Mouse (Mus musculus) spleen, postnatal 14 days (tissue): ENCODE results near the gene C1ql1.

Source experiments
- DNase-seq, 2 experiments: peaks; one replicate each; pipeline ENCODE4 v3.0.0; 2021 to 2022; ENCODE audit warnings: low spot score in 2 of 2

The C1ql1 gene

DNA sequence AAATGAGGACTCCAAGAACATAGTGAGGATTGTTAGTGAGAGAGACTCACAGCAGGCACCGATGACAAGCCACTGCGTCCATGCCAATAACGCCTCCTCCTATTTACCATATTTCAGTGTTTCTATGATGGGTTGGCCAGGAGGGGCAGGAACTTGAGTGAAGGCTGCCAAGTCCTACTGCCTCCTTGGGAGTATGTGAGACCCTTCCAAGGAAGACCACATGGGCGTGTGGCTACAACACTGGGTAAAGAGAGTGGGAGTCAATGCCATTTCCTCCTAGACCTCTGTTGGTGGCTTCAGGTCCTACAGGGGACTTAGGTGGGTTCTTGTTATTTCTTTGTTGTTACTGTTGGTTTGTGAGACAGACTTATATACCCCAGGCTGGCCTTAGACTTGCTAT is 45.3 kb downstream of the C1ql1 start:
- no peak for DNase-seq

DNA sequence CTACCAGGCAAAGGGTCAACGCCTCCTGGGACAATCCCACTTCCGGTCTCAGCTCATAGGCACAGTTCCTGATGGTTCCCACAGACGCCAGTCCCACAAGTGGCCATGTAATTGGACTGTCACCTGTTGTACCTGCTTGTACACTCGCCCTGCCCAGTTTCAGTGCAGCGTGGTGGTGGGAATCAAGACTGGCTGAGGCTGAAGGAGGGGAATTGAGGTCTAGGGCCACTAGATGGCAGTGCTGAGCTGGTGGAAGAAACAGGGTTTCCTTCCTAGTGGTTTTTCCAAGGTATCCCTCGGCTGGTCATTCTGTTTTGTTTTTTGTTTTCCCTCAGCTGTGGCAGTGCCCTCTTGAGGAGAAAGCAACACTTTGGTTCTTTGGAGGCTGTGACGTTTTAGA is 45.7 kb downstream of the C1ql1 start, which contains the start of gene Gfap:
Gene Gfap, minus strand, starts transcription at position 150 of the 400 bp plus-strand sequence.
- peak; percentile 33 to 65 for DNase-seq

DNA sequence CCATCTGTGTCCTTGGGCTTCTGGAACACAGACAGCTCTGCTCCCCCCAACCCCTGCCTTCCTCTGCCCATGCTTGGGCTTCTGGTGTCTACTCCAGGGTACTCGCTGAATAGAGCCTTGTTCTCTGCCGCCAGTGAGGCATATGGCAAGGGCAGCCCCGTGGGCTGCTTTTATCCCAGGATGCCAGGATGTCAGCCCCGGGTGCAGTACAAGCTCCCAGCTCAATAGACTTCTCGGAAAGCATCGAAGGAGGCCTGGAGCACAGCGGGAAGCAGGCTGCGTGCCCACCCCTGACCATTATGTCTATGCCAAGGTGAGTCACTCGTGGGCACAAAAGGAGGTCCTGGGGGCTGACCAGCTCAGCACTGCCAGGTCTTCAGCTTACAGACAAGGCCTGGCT is 48.1 kb downstream of the C1ql1 start:
- DNase-seq, result no peak

DNA sequence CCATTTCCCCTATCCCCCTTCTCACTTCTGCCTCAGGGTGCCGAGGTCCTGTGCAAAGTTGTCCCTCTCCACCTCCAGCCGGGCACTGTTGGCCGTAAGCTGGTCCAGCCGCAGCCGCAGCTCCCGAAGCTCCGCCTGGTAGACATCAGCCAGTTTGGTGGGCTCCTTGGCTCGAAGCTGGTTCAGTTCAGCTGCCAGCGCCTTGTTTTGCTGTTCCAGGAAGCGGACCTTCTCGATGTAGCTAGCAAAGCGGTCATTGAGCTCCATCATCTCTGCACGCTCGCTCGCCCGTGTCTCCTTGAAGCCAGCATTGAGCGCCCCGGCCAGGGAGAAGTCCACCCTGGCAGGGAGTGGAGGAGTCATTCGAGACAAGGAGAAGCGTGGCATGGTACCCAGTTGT is 49.8 kb downstream of the C1ql1 start:
- no peak for DNase-seq

DNA sequence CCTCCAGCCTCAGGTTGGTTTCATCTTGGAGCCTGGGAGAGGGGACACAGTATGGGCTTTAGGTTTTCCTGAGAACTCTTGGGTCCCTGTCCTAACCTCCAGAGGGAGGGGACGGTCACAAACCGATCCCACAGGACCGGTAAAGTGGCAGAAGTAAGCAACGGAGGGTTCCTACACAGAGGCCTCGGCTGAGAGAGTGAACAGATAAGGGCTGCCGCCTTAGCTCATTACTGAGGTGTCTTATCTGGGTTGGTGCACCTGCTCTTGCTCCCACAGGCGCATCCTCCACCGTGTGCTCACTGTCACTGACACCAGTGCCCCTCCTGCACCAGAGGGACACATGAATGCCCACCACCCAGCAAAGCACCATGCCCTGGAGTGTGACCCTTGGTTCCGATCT is 50.7 kb downstream of the C1ql1 start:
- peak; percentile 44 to 52 for DNase-seq

DNA sequence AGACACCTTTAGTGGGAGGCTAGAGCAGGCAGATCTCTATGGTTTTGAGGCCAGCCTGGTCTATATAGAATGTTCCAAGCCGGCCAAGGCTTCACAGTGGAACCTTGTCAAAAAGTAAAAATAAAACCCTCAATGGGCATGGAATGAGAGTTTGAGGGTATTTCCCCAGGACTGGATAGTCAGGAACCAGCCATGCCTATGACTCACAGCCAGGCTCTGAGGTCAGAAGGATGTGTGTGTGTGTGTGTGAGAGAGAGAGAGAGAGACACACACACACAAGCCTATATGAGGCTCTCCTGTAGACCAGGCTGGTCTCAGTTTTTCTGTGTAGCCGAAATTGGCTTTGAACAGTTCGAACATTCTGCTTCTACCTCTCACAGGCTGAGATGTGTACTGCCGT is 51.8 kb downstream of the C1ql1 start:
- DNase-seq, result no peak

DNA sequence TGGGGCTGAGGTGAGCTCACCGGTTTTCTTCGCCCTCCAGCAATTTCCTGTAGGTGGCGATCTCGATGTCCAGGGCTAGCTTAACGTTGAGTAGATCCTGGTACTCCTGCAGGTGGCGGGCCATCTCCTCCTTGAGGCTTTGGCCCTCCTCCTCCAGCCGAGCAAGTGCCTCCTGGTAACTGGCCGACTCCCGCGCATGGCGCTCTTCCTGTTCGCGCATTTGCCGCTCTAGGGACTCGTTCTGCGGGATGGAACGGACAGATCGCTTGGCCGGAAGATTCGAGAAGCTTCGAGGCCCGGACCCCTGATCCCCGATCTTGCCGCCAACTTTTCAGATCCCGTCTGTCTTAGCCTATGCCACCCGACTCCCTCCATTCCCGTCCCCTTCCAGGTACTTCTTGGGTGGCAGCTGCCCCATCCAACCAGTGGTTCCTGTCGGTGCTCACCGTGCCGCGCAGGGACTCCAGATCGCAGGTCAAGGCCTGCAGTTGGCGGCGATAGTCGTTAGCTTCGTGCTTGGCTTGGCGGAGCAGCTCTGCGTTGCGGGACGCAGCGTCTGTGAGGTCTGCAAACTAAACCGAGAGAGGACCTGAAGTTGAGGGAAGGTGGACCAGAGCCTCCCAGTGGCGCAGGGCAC is 53.4 kb downstream of the C1ql1 start:
- DNase-seq, result peak; percentile 62 to 71

DNA sequence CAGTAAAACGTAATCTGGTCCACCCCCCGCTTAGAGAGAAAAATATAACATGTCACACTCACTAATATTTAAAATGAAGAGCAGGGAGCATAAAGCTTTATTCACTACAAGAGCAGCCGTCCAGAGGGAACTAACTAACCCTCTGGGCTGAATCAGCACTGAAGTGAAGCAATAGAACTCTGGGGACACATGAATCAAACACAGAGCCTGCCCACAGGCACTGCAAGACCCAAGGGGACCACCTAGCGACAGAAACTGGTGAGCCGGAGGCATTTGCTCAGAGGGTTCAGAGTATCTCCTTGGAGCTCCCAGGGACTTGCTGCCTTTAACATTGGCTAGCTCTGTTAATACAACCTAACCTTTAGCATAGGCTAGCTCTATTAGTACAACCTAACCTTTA is 56.4 kb downstream of the C1ql1 start:
- no peak for DNase-seq
